Mouse (Mus musculus) heart, adult 2 months (tissue): ENCODE data around the gene Cox7a1.

Experiments
- CTCF ChIP-seq: fragments of 200-600 bp; IDR thresholded peaks from 2 replicates; pipeline ENCODE4 v1.8.1; 2022; ENCODE audit warnings: antibody characterized with exemption, mild to moderate bottlenecking, moderate library complexity
- POLR2A ChIP-seq: fragments of 200-500 bp; IDR thresholded peaks from 2 replicates; pipeline ENCODE4 v1.6.1; 2011; ENCODE audit warnings: mild to moderate bottlenecking, low read depth, low read length, control low read depth; ENCODE audit not compliant: insufficient read depth

GRCm38 (mm10) chr7:30195461-30195860, 11.5 kb downstream of the Cox7a1 start:
- TF ChIP-seq CTCF (no peak), POLR2A (no peak)
